Mouse (Mus musculus): ENCODE results near the gene Tomm20l.

Tomm20l gene

DNA sequence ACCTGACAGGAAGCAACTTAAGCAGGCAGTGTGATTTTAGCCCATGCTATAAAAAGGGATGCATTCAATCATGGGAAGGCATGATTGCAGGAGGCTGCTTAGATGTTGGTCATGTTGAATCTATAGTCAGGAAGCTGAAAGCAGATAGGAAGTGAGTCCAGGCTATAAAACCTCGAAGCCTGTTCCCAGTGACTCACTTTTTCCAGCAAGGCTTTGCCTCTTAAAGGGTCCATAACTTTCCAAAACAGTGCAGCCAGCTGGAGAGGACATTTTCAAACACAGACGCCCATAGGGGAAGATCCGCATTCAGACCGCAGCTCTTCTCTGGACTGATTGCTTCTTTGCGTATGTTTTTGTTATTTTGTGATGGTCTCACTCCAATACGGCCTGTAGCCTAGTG lies 43.8 kb downstream of the Tomm20l start:
- DNase-seq (ENCODE audit: low read depth, low spot score), result no peak

DNA sequence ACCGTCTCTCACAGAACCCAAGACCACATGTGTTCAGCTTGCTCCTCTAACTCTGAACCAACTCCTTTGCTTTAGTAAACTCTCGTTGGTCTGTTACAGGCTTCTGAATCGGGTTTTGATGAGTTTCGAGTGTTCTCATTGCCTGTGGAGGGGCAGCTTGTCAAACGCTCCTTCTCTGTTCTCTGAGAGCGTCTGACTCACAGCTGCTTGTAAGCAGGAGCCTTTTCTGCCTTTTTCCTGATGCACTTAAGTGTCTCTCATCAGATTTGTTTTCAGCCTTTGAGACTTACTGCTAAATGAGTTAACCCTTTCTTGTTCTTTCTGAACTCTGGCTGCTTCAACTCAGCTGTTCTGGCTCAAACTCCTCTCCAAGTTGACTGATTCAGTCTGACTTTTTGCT lies 46.7 kb downstream of the Tomm20l start:
- DNase-seq (ENCODE audit: low read depth, low spot score), result no peak

DNA sequence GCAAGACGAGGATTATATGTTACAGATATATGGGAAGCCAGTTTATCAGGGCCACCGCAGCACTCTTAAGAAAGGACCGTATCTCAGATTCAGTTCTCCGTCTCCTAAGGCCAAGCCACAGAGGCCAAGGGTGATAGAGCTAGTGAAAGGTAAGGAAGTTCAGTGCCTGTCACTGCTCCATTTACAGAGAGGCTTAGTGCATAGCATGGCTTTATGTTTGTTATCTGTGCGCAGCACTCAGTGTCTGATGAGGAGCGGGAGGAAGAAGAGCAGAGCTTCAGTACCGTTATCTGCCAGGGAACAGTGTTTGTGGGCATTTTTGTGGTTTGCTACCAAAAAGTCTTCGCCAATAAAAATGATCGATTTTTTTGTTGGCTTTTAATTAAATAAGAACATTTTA lies 53.2 kb downstream of the Tomm20l start:
- DNase-seq (ENCODE audit: low read depth, low spot score), result no peak

DNA sequence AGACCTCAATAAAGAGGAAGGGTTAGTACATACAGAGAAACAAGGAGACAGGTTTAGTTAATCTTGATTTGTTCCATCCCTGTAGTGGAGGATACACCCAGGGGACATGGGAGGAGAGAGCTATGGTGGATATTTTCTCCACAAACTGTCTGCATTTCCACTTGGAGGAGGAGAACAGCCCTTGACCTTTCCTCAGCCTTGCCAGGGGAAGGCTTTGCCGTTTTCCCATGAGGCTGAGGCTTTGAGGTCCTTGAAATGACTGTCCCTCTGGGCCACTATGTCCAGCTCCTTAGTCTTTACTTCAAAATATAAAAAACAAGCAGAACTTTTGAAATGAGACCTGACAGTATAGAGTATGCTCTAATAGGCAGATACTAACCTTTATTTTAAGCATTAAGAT lies 58.7 kb downstream of the Tomm20l start:
- no peak for DNase-seq (ENCODE audit: low read depth, low spot score)
